Mouse (Mus musculus) megakaryocyte, embryonic 14.5 days (primary cell): ENCODE measurements around the gene Cldn14.

ENCODE experiments used
- FLI1 ChIP-seq: IDR thresholded peaks from 2 replicates; pipeline ENCODE4 v1.6.1; 2012; ENCODE audit warnings: low read length, inconsistent platforms, mixed read lengths
- GATA1 ChIP-seq: IDR thresholded peaks from 3 replicates; pipeline ENCODE4 v1.6.1; 2012; ENCODE audit warnings: mixed read lengths, low read length, inconsistent platforms, borderline replicate concordance

DNA sequence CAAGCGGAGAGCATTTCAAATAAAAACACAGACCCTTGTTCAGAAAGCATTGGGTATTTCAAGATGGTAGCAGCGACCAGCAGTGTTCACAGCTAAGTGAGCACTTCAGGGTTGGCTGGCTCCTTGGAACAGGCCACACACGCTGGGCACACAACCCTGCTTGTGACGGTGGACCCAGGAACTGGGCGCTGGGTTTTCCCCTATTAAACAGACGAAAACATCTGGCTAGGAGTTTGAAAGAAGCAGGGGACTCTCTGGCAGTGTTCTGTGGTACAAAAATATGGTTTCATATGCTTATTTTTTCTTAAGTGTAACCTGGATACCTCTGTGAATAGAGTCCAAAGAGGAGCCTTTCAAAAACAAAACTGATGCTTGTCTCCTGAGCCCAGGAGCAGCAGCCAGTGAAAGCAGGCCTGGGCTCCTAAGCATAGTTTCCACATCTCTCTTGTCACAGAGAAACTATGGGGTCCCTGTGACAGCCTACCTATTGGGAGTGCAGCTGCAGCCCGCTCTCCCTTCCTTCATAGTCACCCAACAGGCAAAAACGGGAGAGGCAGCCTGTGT is 82.9 kb downstream of the Cldn14 start:
- TF ChIP-seq GATA1: no peak
- TF ChIP-seq FLI1: no peak
